Mouse (Mus musculus) A20 (cell line): Measurements from ENCODE around the gene Celf3.

Experiments used
- DNase-seq: peaks from one replicate; pipeline ENCODE4 v3.0.0-alpha.2; 2011; ENCODE audit warnings: low read depth, low spot score

Celf3 gene

DNA sequence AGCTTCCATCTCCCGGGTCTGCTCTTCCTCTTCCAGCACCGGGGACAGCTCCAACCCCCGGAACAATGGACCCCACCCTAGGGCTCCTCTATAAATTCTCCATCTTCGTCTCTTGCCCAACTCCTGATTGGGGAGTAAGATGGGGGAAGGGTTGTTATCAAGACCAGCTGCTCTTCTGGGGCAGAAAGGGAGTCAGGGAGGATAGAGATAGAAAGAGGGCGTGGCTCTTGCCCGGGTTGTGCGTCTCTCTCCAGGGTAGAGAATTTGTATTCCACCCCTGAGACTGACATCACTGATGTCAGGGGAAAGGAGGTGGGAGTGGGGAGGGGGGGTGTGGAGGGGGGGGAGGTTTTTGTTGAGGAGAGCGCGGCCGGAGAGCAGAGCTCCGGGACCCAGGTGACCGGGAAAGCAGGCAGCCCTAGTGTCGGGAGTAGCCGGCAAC lies at the start of gene Celf3:
TSS of gene Celf3 (plus strand) at position 315 of the 442 bp plus-strand sequence.
- DNase-seq, result no peak

DNA sequence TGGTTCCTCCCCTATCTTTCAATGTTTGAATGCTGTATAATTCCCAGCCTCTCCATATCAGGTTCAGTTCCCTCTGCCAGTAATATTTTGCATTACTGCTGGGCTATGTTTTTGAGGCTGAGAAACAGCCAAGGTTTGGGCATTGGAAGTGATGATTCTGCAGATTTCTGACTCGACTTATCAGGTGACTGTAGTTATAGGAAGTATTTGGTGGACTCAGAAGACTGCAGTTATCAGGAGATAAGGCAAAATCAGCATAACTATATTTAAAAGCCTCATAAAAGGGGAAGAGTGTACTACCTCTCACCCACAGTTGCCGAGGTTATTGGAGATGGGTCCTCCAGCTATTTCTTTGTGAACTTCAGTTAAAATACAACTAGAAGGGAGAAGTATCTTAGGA lies 47.1 kb upstream of the Celf3 start:
- no peak for DNase-seq

GRCm38 (mm10) chr3:94434305-94434704 lies 43.8 kb upstream of the Celf3 start:
- no peak for DNase-seq

DNA sequence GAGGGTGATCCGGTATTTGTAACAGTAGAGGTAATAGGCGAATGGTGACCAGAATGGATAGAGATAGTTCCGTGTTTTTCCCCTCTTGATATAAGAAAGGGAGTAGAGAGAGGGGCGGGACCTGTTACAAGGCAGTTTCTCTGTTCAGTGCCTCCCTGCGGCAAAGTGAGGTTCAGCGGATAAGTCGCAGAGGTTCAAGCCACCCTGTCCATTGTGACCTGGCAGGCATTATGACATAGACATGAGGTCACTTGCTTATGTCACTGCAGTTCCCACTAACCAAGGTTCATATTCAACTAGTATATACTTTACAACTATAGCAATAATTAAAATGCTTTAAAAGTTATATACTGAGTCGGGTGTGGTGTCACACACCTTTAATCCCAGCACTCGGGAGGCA lies 41.7 kb upstream of the Celf3 start:
- DNase-seq, result no peak

GRCm38 (mm10) chr3:94441182-94441581 lies 36.9 kb upstream of the Celf3 start:
- peak; percentile 38 for DNase-seq

- peak; percentile 95 for DNase-seq
These were observed 35.0 kb upstream of the Celf3 start, which contains the start of gene Mrpl9 for GRCm38 (mm10) chr3:94442951-94443596. Gene Mrpl9 (plus strand): TSS chr3:94443318.

DNA sequence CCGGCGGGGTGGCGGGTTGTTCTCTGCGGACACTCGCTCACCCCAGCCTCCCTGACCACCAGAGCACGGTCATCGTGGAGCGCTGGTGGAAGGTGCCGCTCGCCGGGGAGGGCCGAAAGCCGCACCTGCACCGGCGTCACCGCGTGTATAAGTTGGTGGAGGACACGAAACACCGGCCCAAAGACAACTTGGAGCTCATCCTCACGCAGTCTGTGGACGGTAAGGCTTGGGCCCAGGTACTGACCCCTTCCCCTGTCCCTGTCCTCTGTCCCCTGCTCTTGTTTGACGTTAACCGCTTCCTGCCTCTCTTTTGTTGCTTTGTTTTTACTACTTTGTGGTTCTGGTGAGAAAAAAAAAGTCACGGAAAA lies 34.5 kb upstream of the Celf3 start, which contains the start of gene Oaz3:
TSS of gene Oaz3 (minus strand) at position 319 of the 368 bp plus-strand sequence.
- no peak for DNase-seq

- no peak for DNase-seq
These were observed 28.7 kb upstream of the Celf3 start for GRCm38 (mm10) chr3:94449377-94449776.

GRCm38 (mm10) chr3:94456529-94457000 lies 21.5 kb upstream of the Celf3 start:
- DNase-seq, result peak; percentile 91

DNA sequence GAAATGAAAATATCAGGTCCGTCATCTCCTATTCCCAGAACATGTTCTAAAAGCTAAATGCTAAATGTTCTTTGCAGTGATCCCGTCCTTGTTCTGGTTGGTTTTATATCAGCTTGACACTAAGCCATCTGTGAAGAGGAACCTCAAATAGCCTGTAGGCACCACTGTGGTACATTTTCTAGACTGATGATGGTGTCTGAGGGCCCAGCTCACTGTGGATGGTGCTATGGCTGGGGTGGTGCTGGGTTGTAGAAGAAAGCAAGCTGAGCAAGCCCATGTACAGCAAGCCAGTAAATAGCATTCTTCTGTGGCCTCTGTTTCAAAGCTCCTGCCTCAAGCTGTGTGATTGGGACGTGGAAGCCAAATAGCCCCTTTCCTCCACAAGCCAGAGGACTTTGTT lies 21.0 kb upstream of the Celf3 start:
- no peak for DNase-seq

GRCm38 (mm10) chr3:94459834-94460233 lies 18.3 kb upstream of the Celf3 start:
- DNase-seq, result no peak

GRCm38 (mm10) chr3:94463926-94464578 lies 14.0 kb upstream of the Celf3 start:
- DNase-seq, result no peak

DNA sequence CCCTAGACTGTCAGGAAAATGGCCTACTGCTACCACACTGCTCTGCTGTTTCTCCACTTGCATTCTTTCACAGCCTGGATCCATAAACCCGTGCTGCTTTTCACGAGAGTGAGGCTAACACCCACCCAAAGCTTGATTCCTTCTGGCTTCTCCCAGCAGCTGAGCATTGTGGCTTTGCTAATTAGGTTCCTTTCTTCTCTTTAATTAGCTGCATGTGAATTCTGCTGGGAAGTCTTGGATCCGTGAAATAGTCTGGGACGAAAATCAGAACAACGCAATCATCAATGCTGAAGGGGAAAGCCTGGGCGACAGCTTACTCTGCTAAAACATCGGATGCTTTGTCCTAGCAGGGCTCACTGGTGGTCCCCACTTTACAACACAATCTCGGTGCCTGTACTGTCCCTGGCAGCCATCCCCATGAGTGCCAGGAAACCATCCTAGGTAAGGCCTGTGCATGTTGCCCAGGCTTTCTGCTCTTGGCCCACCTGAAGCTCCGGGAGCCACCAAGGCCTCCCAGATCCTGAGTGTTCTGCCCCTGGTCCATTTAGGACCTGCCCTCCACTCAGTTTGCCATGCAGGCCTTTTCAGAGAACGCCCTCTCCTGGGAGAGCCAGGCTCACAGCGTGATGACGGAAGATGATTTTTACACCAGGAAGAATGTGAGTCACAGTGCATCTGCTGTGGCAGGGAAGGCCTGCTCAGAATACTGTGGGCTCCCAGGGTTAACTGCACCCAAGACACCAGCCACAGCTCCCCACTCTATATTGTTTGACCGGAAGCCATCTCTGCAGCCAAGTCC lies 12.3 kb upstream of the Celf3 start:
- DNase-seq, result no peak

- DNase-seq, result no peak
These were observed 9.2 kb upstream of the Celf3 start for GRCm38 (mm10) chr3:94468931-94469330.

DNA sequence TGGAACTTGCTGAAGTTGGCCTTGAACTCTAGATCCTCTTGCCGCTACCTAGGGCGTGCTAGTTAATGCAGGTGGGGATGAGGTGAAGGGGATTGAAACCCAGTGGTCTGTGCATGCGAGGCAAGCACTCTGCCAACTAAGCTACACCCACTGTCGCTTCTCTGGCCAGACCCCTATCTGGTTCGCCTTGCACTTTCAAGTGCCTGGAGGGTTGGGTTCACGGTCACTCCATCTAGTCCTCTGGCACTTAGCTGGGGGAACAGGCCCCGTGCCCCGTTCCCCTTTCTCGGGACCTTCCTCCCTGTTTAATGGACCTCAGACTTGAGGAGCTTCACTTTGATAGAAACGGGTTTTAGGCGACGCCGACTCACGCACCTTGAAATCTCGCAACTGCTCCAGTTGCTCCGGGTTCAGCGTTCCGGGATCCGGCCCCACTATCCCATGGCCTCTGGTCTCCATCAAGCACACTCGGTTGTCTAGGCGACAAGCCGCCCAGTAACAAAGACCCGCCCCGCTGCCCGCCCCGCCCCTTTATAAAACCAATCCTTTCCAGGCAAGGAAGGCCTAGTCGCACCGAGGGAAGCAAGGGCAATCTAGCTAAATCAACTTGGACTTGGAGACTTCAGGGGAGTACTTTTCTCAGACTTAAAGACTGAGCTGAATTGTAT lies 5.5 kb upstream of the Celf3 start:
- no peak for DNase-seq

DNA sequence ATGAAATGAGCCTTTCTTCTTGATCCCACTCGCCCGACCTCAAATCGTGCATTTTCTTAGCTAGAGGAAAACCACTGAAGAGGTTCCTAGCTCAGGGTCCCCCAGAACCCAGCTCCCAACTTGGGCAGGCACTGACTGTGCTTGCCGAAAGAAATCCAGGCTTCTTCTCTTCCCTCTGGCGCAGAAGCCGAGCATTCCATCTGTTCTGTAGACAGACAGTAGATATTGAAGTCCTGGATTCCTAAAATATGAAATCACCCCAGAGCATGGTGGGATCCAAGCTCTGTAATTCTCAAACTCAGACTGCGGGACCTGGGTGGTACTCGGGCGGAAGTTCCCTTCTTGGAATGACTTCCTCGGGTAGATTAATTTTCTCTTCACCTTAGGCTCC lies 5.0 kb upstream of the Celf3 start:
- no peak for DNase-seq

- DNase-seq, result no peak
These were observed 4.4 kb upstream of the Celf3 start for GRCm38 (mm10) chr3:94473567-94474232.

- DNase-seq, result no peak
These were observed 1.6 kb upstream of the Celf3 start for GRCm38 (mm10) chr3:94476301-94477035.

DNA sequence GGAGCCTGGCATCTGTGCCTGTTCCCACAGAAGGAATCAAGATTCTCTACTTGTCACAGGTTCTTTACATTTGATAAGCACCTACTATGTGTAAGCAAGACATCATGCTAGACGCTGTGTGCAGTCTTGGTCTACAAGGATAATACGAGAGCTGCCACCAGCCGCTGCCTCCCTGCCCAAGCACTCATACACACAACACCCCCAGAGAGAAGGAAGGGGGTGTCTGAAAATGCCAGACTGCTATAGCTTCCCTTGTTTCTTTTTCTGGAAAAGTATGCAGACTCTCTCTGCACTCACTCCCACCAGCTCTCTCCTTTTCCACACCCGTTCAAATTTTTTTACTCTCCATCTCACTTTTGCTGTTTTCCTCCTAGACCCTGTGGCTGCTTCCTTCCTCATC lies 651 bp upstream of the Celf3 start:
- DNase-seq, result no peak

GRCm38 (mm10) chr3:94478591-94479169 lies 585 bp downstream of the Celf3 start:
- no peak for DNase-seq
